Mouse (Mus musculus) embryonic facial prominence, embryonic 14.5 days (tissue): Measurements from ENCODE around the gene Olfr1419. TPM values are rescaled to one million over a fixed set of nuclear protein-coding genes. Genes with fewer than 3 reads are reported as not detected.
A peak's percentile ranks its signal among the peaks of the same experiment; 100 is the strongest.
"Not testable (repeated sequence)": the region's sequence is repeated elsewhere in the genome, so short reads cannot be mapped to it uniquely, and the experiment has no call there.

Experiments used
- ATAC-seq: fragments of 200-750 bp; cut with Nextera tagmentation; 2 replicates; pipeline ENCODE4 v1.8.0; 2017; ENCODE audit warnings: low read depth, moderate number of reproducible peaks, moderate TSS enrichment
- DNase-seq: peaks from one replicate; pipeline ENCODE4 v3.0.0-alpha.2; 2015; ENCODE audit warnings: low spot score
- H3K27ac ChIP-seq: fragments of 300-500 bp; sonication (generic); replicated peaks from 2 replicates; pipeline ENCODE4 v1.5.1; 2014; ENCODE audit warnings: low read depth, mild to moderate bottlenecking, low read length, moderate library complexity
- H3K27me3 ChIP-seq: fragments of 300-500 bp; sonication (generic); replicated peaks from 2 replicates; pipeline ENCODE4 v1.6.1; 2014; ENCODE audit warnings: low read length; ENCODE audit not compliant: control insufficient read depth, insufficient read depth
- H3K36me3 ChIP-seq: fragments of 300-500 bp; sonication (generic); 2 replicates; pipeline ENCODE4 v1.6.1; 2014; ENCODE audit warnings: low read length, mixed read lengths; ENCODE audit not compliant: control insufficient read depth, insufficient read depth
- H3K4me1 ChIP-seq: fragments of 300-500 bp; sonication (generic); 2 replicates; pipeline ENCODE4 v1.6.1; 2014; ENCODE audit warnings: antibody characterized with exemption, low read length; ENCODE audit not compliant: control insufficient read depth, insufficient read depth
- H3K4me2 ChIP-seq: fragments of 300-500 bp; sonication (generic); 2 replicates; pipeline ENCODE4 v1.6.1; 2014; ENCODE audit warnings: low read depth, mild to moderate bottlenecking, low read length, moderate library complexity, mixed read lengths
- H3K4me3 ChIP-seq: fragments of 300-500 bp; sonication (generic); 2 replicates; pipeline ENCODE4 v1.5.1; 2014; ENCODE audit warnings: low read depth, mild to moderate bottlenecking, low read length
- H3K9ac ChIP-seq: fragments of 300-500 bp; sonication (generic); 2 replicates; pipeline ENCODE4 v1.6.1; 2014; ENCODE audit warnings: low read depth, mild to moderate bottlenecking, low read length, moderate library complexity, mixed read lengths
- H3K9me3 ChIP-seq: fragments of 300-500 bp; sonication (generic); 2 replicates; pipeline ENCODE4 v1.6.1; 2016; ENCODE audit warnings: low read length; ENCODE audit not compliant: control insufficient read depth
- WGBS: fragments of 180-500 bp; shearing (Covaris S2); extraction: QIAGEN DNeasy Blood & Tissue Kit; methylation state at CpG from one replicate; pipeline ENCODE4 v1.1.7; 2014; 5-methylcytosine and 5-hydroxymethylcytosine counted together
- polyA plus RNA-seq: library from polyadenylated mRNA; unstranded; fragments of >200 nt; fragmentation: Nextera tagmentation; extraction: Ambion mirVana; gene quantifications from 2 replicates; pipeline ENCODE4 v1.2.1, GENCODE M21; 2014

Gene Olfr1419
- polyA plus RNA-seq = not detected in 2 replicates

DNA sequence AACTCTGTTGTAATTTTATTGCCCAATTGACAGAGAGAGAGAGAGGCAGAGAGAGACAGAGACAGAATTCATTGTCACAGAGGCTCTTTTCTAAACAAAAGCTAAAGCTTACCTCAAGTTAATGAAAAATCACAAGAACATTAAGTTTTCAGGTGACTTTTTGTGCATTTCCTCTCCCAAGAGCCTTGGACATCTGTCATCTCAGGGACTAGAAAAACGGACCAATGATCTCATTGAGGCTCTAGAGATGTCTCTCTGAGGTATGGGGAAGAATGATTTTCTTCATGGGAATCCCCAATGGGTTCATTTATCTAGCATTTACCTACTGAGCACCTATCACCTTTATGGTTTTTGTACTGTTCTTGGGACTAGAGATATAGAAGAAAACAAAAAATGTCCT lies at the start of gene Olfr1419:
Gene Olfr1419 (minus strand): TSS at position 101 of the 400 bp plus-strand sequence.
- no peaks in the 10 kb centered on the region for H3K36me3 ChIP-seq
- 33% methylated on average over 1 of the region's 1 CpGs for WGBS
- DNase-seq (no peak), ATAC-seq (no peak)
- H3K27me3 ChIP-seq = no peaks in the 10 kb centered on the region
- H3K9ac ChIP-seq = no peak within 1 kb of the TSS
- no peak within 1 kb of the TSS for H3K4me2 ChIP-seq
- H3K27ac ChIP-seq = no peak within 1 kb of the TSS
- no peak within 1 kb of the TSS for H3K4me3 ChIP-seq
- no peaks in the 10 kb centered on the region for H3K9me3 ChIP-seq
- H3K4me1 ChIP-seq = no peaks in the 10 kb centered on the region

DNA sequence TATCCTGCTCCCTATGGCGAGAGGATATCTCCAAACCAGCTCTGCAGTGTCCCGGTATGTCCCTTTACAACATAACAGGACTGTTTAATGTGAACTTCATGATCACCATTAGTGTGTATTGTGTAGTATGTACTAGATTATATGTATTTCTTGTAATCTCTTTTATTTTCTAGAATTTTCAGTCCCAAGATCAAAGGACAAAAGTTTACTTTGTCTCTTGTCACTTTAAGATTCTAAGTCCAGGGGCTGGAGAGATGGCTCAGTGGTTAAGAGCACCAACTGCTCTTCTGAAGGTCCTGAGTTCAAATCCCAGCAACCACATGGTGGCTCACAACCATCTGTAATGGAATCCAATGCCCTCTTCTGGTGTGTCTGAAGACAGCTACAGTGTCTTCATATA lies 47.6 kb upstream of the Olfr1419 start:
- H3K9ac ChIP-seq, H3K4me3 ChIP-seq, H3K27ac ChIP-seq, H3K9me3 ChIP-seq, H3K4me1 ChIP-seq, H3K4me2 ChIP-seq, DNase-seq, ATAC-seq, H3K27me3 ChIP-seq: not testable (repeated sequence)
- peaks cover 70% of the 10 kb centered on the region for H3K36me3 ChIP-seq
- WGBS = 94% methylated on average over 2 of the region's 2 CpGs

DNA sequence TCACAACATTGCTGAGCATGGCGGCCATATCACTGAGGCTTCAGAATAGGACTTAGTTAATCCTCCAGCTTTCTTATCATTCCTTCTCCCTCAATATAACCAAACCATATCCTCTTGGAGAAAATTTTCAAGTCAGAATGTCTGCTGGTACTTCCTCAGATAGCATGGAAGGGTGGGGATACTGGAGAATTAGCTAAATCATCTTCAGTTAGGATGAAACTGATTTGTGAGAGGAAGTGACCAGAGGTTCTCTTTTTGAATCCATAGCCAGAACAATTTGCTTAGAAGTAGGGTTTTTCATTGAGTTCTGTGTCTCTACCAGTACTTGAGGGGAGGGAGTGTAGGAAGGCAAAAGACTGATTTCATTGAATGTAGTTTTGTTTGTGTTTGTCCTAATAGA lies 47.2 kb upstream of the Olfr1419 start:
- Histone ChIP-seq H3K4me1 (no peaks in the 10 kb centered on the region), H3K36me3 (peaks cover 70% of the 10 kb centered on the region), H3K4me3 (no peak overlapping the region), H3K27ac (no peak overlapping the region), H3K4me2 (no peak overlapping the region), H3K27me3 (no peaks in the 10 kb centered on the region), H3K9me3 (no peaks in the 10 kb centered on the region), H3K9ac (no peak overlapping the region)
- DNase-seq (no peak), ATAC-seq (no peak)
- WGBS = 93% methylated on average over 1 of the region's 1 CpGs

DNA sequence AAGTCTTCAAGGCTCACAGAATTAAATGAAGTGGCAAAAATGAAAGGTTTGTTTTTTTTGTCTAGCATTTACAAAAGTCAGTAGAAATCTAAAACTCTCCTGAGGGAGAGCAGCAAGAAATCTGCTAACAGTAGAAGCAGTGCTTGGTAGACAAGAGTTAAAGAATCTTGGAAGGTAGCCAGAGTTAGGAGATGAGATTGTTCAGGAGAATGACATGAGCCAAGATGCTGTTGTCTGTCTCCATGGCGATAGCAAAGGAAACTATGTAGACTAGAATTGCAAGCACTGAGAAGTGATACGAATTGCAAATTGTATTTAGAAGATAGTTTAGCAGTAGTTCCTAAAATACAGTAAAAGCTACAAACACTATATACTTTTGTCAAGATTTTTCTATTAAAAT lies 40.9 kb upstream of the Olfr1419 start:
- peak; percentile 92 for DNase-seq
- Histone ChIP-seq H3K9ac (no peak overlapping the region), H3K4me2 (no peak overlapping the region), H3K4me3 (no peak overlapping the region), H3K9me3 (no peaks in the 10 kb centered on the region), H3K27ac (peak overlapping the region; percentile 28; the same call in 1 of the 2 replicates), H3K36me3 (peaks cover 27% of the 10 kb centered on the region), H3K27me3 (no peaks in the 10 kb centered on the region), H3K4me1 (peaks cover 16% of the 10 kb centered on the region)
- WGBS = 32% methylated on average over 2 of the region's 2 CpGs
- no peak for ATAC-seq

DNA sequence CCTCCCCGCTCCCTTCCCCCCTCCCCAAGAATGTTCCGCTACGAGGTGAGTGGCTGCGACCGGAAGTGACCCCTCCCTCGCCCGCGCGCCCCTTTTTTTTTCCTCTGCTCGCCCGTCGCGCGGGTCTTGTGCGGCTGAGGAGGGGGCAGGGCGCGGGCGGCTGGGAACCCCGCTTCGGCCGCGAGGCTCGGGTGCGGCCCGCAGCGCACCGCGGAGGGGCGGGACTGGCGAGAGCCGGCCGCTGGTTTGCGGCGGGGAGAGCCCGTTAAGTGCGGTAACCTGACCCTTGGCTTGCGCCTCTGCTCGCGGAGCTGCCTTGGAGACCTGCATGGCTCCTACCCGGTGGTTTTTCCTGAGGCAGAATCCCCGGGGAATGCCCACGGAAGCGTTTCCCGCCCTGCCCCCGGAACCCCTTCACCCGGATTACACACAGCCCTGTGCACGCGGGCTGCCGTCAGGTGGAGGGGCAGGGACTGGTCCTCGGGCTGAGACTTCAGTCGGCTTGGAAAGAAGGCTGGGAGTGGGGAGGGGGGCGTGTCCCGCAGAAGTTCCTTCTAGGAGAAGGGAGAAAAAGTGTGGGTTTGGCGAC lies 37.7 kb upstream of the Olfr1419 start:
- H3K27me3 ChIP-seq = no peaks in the 10 kb centered on the region
- H3K4me3 ChIP-seq = peak overlapping the region; percentile 88
- peak overlapping the region; percentile 79 for H3K4me2 ChIP-seq
- peak; percentile 64 for ATAC-seq
- H3K4me1 ChIP-seq = peaks cover 16% of the 10 kb centered on the region
- WGBS = under 1% methylated on average over 17 of the region's 54 CpGs
- DNase-seq = peak; percentile 77
- H3K9ac ChIP-seq = peak overlapping the region; percentile 85
- H3K9me3 ChIP-seq = no peaks in the 10 kb centered on the region
- H3K27ac ChIP-seq = peak overlapping the region; percentile 93
- peaks cover 18% of the 10 kb centered on the region for H3K36me3 ChIP-seq

DNA sequence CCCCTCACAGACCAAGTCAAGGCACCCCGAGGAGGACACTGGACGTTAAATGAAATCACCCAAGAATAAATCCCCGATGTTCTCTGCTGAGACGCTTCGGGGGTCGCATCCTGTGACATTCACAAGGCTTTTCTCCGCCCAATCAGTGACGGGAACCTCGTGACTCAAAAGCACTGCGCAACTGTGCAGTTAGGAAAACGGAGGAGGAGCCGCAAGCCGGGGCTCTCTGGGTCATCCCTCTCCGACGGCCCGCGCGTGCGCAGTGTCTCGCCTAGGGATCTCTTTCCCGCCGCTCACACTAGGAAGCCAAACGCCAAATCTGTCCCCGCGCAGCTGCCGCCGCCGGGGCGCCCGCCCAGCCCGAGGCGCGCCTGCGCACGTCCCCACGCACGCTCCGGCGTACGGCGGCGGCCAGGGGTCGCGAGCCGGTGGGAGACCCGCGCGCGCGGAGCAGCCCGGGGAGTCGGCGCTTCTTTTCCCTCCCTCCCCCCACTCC lies 37.2 kb upstream of the Olfr1419 start, which contains the start of gene Patl1:
Gene Patl1 (plus strand): TSS at position 363 of the 496 bp plus-strand sequence.
- H3K9me3 ChIP-seq = no peaks in the 10 kb centered on the region
- no peaks in the 10 kb centered on the region for H3K27me3 ChIP-seq
- peak within 1 kb of the TSS; percentile 93 for H3K27ac ChIP-seq
- peak within 1 kb of the TSS; percentile 87 for H3K4me2 ChIP-seq
- peak within 1 kb of the TSS; percentile 85 for H3K9ac ChIP-seq
- ATAC-seq (peak; percentile 98), DNase-seq (peak; percentile 99)
- WGBS = under 1% methylated on average over 24 of the region's 53 CpGs
- H3K4me1 ChIP-seq = peaks cover 16% of the 10 kb centered on the region
- peaks cover 14% of the 10 kb centered on the region; the same call in 1 of the 2 replicates for H3K36me3 ChIP-seq
- peak within 1 kb of the TSS; percentile 88 for H3K4me3 ChIP-seq

DNA sequence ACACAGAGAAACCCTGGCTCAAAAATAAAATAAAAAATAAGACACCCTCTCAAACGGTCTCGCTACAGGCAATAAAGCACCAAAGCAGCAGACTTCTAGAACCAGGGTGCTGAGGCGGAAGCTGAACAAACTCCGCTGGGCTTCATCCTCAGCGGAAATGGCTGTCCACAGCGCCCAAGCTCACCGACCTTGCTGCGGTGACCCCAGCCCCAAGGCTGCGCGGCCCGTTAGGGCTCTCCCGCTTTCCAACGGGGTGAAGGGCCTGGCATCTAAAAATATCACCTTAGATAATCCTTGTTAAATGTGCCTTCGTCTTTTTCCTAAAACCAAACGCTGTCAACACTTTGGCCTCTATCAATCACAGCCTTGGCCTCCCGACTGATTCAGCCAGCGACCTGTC lies 36.7 kb upstream of the Olfr1419 start:
- Histone ChIP-seq H3K9me3 (no peaks in the 10 kb centered on the region), H3K4me2 (peak overlapping the region; percentile 87), H3K27ac (peak overlapping the region; percentile 93), H3K27me3 (no peaks in the 10 kb centered on the region), H3K4me3 (peak overlapping the region; percentile 88), H3K9ac (peak overlapping the region; percentile 85), H3K4me1 (peaks cover 16% of the 10 kb centered on the region), H3K36me3 (peaks cover 14% of the 10 kb centered on the region; the same call in 1 of the 2 replicates)
- WGBS = 2% methylated on average over 17 of the region's 17 CpGs
- peak; percentile 13 for ATAC-seq
- peak; percentile 9 for DNase-seq

DNA sequence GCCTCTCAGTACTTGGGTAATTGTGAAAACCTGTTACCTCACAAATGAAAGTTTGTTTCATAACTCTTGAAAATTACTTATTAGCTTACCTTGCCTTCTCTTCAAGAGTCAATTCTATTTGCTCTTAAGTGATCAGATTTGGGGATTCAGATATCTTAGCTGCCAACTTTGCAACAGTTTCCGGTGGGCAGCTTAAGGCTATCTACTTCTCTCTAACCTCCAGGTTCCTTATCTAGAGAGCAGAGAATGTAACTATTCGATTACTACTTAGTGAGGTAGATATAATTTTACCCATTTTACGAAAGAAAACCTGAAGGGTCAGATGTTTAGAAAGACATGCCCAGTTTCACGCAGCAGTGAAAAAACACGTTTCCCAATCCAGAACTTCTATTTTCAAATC lies 36.1 kb upstream of the Olfr1419 start:
- peak overlapping the region; percentile 87 for H3K4me2 ChIP-seq
- peaks cover 16% of the 10 kb centered on the region for H3K4me1 ChIP-seq
- peaks cover 14% of the 10 kb centered on the region; the same call in 1 of the 2 replicates for H3K36me3 ChIP-seq
- 91% methylated on average over 5 of the region's 5 CpGs for WGBS
- H3K27ac ChIP-seq = peak overlapping the region; percentile 93; the same call in 1 of the 2 replicates
- no peaks in the 10 kb centered on the region for H3K9me3 ChIP-seq
- DNase-seq (no peak), ATAC-seq (no peak)
- H3K4me3 ChIP-seq = peak overlapping the region; percentile 88
- no peaks in the 10 kb centered on the region for H3K27me3 ChIP-seq
- H3K9ac ChIP-seq = no peak overlapping the region

DNA sequence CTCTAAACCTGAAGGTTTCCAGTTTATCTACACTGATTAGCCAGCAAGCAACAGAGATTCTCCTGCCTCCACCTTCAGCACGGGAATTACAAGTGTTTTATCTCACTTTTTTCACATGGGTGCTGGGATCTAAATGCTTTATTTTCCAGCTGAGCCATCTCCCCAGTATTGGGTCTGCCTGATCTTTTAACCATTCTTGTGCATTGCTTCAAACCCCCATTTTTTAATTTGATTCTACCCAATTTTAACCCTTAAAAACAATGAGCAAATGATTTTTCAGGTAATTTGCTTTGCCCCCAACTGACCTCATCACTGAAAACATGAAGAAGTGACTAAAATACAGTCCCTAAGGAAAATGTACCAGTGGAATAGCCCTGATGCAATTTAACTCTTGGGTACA lies 11.4 kb upstream of the Olfr1419 start, which contains the start of gene Olfr1420:
Gene Olfr1420 (plus strand): TSS at position 301 of the 400 bp plus-strand sequence.
- no peaks in the 10 kb centered on the region for H3K36me3 ChIP-seq
- H3K4me2 ChIP-seq = no peak within 1 kb of the TSS
- no peak within 1 kb of the TSS for H3K27ac ChIP-seq
- no peaks in the 10 kb centered on the region for H3K9me3 ChIP-seq
- no peak for ATAC-seq
- H3K9ac ChIP-seq = no peak within 1 kb of the TSS
- no peak for DNase-seq
- 45% methylated on average over 1 of the region's 1 CpGs for WGBS
- H3K4me1 ChIP-seq = no peaks in the 10 kb centered on the region
- no peaks in the 10 kb centered on the region for H3K27me3 ChIP-seq
- H3K4me3 ChIP-seq = no peak within 1 kb of the TSS
